Mouse (Mus musculus) adrenal gland, adult 8-10 months (tissue): ENCODE measurements around the gene Ms4a4b. TPM values are rescaled to one million over a fixed set of nuclear protein-coding genes. Genes with fewer than 3 reads are reported as not detected.
"Not testable (repeated sequence)": the region's sequence is repeated elsewhere in the genome, so short reads cannot be mapped to it uniquely, and the experiment has no call there.

Source experiments
- DNase-seq: peaks from one replicate; pipeline ENCODE4 v3.0.0; 2022
- total RNA-seq, 4 experiments: library from RNA; stranded (reverse); gene quantifications; 2 replicates each; pipeline ENCODE4 v1.2.4; 2022

Ms4a4b gene
- total RNA-seq, result 1 to 10 TPM in 3 of 4 experiments, under 1 TPM in 1; 0.66 to 3.0 (median 1.5) TPM

DNA sequence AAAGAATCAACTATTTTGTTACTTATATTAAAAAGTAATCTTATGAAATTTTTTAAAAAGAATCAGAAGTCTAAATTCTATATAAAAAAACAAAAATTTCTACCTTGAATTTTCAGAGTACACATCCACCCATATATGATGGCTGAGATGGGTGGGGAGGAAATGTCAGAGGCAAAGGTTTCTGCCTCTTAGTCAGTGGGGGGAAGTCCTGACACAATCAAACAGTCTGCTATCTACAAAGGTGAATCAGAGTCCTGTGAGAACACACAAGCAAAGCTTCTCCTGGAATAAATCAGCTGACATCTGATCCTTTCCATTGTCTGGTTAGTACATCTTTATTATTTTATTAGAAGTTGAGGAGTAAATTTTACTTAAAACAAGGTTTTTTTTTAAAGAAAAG lies at the start of gene Ms4a4b:
TSS of gene Ms4a4b (plus strand) at position 216 of the 400 bp plus-strand sequence.
- no peak for DNase-seq

DNA sequence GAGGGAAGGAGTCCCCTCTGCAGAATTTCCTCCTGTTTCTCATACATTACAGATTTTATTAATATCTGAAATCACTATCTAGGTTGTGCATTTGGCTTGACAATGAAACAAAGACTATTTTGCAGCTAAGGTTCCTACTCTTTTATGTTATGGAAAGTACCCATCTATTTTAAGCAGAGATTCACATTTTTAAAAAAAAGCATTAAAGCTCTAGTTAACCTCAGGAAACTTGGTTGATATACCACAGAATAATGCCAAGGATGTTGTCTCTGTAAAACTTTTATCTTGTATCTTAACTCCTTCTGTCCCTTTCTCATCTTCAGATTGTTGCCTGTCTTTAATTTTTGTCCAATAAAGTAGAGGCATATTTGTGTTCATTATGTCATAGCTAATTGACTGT lies 47.6 kb upstream of the Ms4a4b start:
- DNase-seq, result no peak

DNA sequence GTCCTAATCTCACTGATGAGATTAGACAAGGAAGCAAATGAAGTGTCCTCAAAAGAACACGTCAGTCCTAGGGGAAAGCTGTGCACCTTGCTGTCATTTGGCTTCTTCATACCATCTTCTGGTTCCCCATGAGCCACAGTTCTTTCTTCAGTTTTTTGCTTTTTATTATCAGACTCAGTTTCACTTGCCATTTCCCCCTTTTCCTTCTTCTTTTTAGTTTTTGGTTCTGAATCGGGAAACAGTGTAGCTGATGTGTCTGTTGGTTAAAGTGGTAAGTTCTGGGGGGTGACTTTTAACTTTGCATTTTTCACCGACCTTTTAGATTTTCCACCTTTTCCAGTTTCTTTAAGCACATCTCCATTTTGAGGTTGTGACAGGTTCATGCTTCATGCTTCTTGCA lies 38.8 kb upstream of the Ms4a4b start, which contains the start of gene Ms4a4c:
TSS of gene Ms4a4c (plus strand) at position 244 of the 400 bp plus-strand sequence.
- no peak for DNase-seq

DNA sequence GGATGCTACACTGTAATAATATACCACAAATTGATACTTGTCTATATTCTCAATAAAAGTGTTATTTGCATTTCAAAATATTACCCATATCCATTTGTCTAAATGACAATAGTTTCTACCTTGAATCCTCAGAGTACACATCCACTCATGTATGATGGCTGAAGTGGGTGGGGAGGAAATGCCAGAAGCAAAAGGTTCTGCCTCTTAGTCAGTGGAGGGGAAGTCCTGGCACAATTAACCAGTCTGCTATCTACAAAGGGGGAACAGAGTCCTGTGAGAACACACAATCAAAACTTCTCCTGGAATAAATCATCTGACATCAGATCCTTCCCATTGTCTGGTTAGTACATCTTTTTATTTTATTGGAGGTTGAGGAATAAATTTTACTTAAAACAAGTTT lies 35.9 kb upstream of the Ms4a4b start:
- DNase-seq, result no peak

DNA sequence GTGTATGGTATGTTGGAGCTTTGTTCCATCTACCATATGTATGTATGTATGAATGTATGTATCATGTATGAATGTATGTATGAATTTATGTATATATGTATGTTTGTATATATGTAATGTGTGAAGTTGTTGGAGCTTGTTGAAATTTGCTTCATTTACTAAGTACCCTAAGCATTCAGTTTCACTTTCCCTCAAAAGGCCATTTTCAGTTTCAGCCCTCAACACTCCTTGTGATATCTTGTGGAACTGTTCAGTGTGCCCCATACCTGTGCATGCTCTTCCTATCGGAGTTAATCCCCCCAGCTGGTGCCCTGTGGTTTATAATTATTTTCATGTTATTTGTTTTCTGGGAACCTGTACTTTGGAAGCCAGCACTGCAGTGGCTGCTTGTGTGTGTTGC lies 34.8 kb upstream of the Ms4a4b start:
- DNase-seq, result no peak

DNA sequence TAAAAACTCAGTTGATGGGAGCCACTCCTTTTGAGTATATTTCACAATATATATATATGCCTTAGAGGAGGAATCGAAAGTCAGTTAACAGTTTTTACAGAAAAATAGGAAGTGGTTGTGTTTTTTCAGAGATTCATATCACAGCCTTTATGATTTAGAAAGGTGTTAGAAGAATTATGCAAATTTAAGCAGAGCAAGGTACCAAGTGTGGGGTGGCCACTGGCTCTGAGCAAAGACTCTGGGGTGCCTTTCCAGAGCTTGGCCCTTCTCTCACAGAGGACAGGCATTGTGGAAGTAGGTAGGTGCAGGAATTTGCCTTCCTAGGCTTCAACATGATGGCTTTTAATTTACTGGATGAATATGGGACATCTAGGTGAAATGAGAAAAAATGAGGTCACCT lies 31.7 kb upstream of the Ms4a4b start:
- no peak for DNase-seq

DNA sequence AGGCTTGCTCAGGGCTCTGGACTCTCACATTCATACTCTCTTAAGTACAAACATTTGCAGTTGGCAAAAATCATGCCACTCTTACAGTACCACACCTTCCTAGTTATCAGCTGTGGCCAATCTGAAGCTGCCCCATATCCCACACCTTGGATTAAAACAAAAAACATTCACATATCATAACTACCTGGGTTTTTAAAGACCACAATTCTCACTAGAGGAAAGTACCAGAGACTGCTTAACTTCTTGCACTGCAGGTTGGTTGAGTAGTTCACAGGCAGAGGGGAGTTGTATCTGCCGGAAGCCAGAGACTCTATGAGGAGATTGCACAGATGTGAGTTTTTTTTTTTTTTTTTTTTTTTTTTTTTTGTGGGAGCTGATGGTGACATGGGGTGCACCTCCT lies 29.3 kb upstream of the Ms4a4b start:
- no peak for DNase-seq

DNA sequence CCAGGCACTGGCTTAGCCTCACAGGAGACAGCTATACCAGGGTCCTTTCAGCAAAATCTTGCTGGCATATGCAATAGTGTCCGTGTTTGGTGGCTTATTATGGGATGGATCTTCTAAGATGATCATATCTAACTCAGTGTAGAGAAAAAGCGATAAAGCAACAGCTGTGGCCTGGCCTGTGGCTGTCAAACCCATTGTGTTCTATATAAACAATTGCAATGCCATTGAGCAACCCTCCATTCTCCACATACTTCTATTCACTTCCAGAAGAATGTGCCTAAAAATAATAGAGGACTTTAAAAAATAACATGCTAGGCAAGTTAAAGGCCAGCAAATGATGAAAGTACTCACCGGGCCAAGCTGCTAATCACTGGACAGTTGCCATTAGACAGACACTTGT lies 27.8 kb upstream of the Ms4a4b start:
- DNase-seq, result no peak

DNA sequence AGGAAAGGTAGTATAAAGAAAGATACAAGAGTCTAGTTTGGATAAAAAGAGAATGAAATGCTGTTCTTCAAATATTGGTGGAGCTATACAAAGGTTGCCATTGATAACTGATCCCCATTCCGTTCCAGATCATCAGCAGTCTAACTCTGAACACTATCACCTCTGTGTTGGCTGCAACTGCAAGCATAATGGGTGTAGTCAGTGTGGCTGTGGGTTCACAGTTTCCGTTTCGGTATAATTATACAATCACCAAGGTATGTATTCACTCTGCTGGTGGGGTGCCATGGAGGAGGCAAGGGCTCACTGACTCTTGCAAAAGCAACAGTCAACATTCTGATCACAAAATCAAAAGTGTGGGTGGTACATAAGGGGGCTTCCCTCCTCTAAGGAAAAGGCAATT lies 24.5 kb upstream of the Ms4a4b start:
- not testable (repeated sequence) for DNase-seq

DNA sequence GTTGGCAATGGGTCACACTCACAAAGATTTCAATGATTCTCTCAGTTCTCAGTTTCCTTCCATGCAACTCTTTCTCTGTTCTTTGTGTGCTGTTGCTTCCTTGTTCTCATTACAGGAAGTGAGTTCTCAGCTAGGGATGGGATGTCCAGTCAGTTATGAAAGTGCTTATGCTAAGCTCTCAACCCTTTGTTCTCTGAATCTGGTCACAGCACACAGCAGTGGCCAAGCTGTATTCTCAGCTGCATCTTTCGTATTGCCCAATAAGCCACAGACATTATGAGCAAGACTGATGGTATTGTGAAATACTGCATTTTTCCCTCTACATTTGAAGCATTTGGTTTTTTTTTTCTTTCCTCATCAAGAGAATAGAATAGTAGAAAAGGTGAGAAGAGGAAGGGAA lies 12.1 kb upstream of the Ms4a4b start:
- not testable (repeated sequence) for DNase-seq

DNA sequence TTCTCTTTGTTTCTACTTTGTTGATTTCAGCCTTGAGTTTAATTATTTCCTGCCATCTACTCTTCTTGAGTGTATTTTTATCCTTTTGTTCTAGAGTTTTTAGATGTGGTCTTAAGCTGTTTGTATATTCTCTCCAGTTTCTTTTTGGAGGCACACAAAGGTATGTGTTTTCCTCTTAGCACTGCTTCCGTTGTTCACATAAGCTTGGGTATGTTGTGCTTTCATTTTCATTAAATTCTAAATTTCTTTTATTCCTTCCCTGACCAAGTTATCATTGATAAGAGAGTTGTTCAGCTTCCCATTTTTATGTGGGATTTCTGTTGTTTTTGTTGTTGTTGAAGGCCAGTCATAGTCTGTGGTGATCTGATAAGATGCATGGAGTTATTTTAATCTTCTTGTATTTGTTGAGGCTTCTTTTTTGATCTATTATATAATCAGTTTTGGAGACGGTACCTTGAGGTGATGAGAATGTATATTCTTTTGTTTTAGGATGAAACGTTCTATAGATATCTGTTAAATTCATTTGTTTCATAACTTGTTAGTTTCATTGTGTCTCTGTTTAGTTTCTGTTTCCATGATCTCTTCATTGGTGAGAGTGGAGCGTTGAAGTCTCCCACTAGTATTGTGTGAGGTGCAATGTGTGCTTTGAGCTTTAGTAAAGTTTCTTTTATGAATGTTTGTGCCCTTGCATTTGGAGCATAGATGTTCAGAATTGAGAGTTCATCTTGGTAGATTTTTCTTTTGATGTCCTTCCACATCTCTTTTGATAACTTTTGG lies 8.1 kb upstream of the Ms4a4b start:
- DNase-seq, result no peak

DNA sequence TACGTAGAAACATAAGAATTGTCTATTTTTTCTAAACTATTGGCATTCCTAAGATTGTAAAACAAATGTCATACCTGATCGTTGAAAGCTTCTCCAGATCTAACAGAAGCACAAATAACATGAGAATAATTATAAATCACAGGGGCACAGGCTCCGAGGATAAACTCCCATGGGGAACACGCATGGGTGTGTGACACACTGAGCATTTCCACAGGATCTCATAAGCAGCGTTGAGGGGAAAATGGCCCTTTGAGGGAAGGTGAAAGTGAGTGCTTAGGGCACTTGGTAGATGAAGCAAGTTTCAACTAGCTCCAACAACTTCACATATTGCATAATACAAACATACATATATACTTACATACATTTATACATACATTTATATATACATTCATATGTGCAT lies 611 bp downstream of the Ms4a4b start:
- DNase-seq, result no peak

DNA sequence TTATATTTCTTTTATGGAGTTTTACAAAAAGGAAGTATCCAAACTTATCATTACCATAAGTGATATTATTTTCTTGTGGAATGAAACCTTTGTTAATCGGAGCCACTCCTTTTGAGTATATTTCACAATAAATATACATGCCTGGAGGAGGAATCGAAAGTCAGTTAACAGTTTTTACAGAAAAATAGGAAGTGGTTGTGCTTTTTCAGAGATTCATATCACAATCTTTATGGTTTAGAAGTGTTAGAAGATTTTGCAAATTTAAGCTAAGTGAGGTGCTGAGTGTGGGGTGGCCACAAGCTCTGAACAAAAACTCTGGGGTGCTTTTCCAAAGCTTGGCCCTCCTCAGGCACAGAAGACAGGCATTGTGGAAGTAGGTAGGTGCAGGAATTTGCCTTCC lies 3.9 kb downstream of the Ms4a4b start:
- DNase-seq, result no peak

DNA sequence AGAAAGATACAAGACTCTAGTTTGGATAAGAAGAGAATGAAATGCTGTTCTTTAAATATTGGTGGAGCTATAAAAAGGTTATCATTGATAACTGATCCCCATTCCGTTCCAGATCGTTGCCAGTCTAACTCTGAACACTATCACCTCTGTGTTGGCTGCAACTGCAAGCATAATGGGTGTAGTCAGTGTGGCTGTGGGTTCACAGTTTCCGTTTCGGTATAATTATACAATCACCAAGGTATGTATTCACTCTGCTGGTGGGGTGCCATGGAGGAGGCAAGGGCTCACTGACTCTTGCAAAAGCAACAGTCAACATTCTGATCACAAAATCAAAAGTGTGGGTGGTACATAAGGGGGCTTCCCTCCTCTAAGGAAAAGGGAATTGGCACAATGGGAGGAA lies 15.7 kb downstream of the Ms4a4b start:
- DNase-seq, result not testable (repeated sequence)

DNA sequence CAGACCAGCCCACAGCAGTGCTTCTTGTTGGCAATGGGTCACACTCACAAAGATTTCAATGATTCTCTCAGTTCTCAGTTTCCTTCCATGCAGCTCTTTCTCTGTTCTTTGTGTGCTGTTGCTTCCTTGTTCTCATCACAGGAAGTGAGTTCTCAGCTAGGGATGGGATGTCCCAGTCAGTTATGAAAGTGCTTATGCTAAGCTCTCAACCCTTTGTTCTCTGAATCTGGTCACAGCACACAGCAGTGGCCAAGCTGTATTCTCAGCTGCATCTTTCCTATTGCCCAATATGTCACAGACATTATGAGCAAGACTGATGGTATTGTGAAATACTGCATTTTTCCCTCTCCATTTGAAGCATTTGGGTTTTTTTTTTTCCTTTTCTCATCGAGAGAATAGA lies 21.4 kb downstream of the Ms4a4b start:
- DNase-seq, result not testable (repeated sequence)

DNA sequence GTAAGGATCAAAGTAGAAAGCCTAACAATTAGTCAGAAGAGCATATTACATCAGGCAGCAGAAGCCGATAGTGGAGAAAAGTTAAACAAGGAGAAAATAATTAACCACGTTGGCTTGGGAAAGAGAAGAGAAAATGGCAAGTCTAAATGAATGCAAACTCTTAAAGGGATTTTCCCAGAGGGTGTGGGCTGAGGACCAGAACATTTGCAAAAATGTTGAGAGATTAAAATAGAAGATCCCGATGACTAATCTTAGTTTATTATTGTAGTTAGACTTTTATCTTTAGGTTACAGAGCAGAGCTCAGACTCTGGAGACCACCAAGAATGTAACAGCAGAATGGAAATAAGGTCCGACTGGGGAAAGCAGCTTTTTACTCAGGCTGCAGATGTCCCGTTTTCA lies 23.1 kb downstream of the Ms4a4b start:
- DNase-seq, result no peak

DNA sequence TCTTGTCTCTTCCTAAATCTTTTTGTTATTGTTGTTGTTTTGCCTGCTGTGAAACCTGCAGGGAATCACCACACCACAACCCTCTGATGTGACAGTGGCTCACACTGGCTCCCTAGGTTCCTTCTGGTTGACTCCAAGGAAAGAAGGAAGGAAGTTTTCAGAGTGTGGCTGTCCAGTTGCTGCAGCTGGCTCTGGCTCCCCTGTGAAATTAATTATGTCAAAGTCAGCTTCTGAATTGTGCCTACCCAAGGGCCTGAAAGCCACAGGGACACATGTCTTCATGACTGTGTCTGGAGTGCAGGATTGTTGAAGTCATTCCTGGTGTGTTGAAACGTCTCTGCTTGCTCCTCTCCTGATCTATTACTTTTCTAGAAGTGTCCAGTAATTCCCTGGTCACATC lies 25.0 kb downstream of the Ms4a4b start:
- not testable (repeated sequence) for DNase-seq

DNA sequence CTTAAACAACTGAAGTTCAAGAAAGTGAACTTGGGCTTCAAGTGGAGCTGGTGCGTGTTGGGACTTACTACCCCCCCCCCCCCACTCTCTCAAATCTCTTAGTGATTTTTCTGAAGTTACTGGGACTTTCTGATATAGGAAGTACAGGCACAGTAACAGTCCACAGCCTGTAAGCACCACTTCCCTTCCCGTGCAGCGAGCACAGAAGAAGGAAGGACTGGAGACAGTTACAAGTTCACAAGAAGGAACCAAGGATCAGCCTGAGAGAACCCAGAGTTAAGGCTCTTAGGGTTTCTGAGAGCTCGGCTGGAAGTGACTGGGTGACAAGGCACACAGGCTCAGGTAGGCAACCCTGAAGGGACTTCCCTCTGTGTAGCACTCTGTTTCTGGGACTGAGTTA lies 25.9 kb downstream of the Ms4a4b start, which contains the start of gene Ms4a6c:
TSS of gene Ms4a6c (plus strand) at position 152 of the 400 bp plus-strand sequence.
- not testable (repeated sequence) for DNase-seq

DNA sequence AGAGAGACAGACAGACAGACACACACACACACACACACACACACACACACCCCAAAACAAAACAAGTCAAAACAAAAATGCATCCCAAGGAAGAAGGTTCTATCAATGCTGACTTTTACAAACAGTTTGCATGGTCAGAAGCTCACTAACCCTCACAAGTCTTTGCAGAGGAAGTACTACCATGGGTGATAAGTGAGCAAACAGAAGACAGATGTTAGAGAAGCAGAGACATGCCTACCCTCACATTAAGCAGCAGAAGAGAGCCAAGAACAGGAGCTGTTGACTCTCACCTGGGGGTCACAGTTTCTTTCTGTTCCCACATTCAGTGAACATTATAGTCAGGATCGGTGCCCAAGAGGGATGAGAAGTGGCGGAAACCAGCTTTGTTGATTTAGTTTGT lies 36.4 kb downstream of the Ms4a4b start:
- no peak for DNase-seq

DNA sequence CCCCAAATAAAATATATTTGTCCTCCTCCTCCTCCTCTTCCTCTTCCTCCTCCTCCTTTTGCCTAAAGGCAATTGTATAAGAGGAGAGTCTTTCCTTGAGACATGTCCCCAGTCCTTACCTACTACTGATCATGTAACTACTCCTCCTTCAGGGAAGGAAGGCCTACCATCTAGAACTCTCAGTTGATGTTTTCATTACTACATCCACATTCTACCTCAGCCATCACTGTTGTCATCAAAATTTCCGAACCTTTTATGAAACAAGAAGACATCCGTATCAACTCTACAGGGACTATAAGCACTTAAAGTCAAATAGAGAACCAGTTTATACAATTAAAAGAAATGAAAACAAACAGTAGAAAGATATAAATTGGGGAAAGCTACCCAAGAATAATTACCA lies 39.3 kb downstream of the Ms4a4b start:
- DNase-seq, result no peak

DNA sequence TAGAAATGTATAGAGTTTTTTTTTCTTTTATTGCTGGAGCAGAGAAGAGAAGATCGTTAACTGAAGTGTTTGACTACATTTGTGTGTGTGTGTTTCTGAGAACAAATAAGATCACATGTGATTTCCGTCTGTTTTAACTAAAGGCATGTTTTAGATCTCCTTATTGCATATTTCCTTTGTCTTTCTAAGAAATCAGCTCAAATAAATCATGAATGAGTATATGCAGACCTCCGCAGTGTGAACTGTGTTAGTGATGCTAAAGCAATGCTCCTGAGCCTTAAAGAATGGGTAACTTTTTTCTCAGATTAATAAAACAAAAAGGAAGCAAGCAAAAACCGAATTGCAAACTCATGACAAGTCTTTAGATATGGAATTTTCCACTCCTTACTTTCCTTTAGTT lies 40.6 kb downstream of the Ms4a4b start:
- no peak for DNase-seq

DNA sequence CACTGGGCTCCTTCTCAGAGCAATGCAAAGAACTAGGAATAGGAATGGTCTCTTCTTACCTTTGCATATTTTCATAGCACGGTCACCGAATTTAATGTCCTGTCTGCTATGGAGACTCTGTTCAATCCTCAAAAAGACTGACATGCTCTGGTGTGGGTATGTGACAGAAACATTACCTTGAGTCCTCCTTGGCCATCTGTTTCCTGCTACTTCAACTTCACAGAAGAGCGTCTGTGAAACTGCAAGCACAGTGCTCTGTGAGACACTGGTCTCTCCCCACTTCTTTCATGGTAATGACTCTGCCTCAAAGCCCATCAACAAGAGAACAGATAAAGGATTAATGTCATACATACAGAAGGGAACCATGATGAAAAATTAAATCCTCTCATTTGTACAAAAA lies 41.0 kb downstream of the Ms4a4b start:
- no peak for DNase-seq

DNA sequence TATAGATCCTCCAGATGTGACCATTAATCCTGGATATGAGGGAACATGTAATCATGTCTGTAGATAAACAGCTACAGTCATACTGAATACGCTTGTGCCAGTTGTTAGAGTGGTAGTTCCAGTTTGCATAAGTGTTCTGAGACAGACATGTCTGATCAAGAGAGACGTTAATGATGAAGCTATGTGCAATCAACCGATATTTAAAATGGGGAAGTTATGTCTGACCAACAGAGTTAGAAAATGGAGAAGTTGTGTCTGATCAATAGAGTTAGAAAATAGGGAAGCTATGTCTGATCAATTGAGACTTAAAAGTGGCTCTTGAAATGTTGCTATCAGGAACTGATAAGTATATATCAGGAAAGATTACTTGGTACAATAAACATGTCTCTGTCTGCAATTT lies 41.9 kb downstream of the Ms4a4b start:
- no peak for DNase-seq

DNA sequence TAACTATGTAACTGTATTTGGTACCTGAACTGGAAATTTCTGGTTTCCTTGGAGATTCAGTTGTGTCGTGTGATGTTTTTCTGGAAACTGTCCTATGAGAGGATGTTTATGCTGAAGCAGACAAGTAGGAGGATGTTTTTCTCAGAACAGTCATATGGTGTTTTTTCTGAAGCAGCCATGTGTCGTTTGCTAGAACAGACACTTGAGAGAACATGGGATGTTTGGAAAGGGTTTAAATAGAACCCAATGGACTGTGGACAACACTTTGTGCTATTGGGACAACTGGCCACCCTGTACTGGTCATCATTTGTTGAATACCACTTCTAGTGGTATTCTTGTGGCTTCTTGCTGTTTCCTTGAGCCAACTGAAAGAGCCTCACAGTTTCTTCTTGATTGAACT lies 42.4 kb downstream of the Ms4a4b start, which contains the start of gene Gm8369:
TSS of gene Gm8369 (plus strand) at position 193 of the 400 bp plus-strand sequence.
- DNase-seq, result no peak

DNA sequence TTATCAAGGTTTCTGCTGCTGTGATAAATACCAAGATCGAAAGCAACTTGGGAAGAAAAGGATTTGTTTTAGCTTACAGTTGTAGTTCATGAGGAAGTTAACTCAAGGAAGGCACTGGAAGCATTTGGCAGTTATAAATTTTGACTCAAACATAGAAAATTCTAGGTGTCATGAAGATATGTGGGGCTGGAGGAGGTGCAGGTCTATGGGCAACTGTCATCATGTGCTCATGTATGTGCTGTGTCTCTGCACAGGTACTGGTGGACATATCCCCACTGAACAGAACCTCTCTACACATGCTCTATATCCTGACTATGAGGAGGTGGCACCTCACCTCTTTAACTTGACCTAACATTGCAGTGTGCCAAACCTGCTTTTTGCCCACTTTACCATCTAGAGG lies 43.2 kb downstream of the Ms4a4b start:
- DNase-seq, result no peak
